Mouse (Mus musculus) heart, adult 11 months (tissue): ENCODE results near the gene Gm21586.
"Not testable (repeated sequence)": the region's sequence is repeated elsewhere in the genome, so short reads cannot be mapped to it uniquely, and the experiment has no call there.

Experiments used
- DNase-seq: peaks from one replicate; pipeline ENCODE4 v3.0.0; 2022

The Gm21586 gene

GRCm38 (mm10) chr4:42439078-42439477 is at the start of gene Gm21586:
Gene Gm21586 (plus strand): TSS chr4:42439378.
- DNase-seq = not testable (repeated sequence)

DNA sequence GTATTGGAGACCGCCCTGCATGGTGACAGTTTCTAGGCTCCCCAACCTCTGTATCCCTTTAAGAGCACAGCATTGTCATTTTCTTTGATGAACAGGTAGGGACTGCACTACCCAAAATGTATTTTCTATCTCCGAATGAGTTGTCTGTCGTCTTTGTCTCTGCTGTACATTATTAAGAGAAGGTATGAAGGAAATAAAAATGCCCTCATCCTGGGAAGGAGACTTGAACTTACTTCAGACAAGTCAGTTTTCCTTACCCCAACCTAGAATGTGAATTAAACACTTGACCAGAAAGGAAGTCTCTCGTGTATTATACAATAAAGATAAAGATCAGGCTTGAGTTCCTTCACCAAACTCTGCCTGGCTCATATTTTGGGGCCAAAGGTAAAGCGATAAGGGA is 27.3 kb downstream of the Gm21586 start, which contains the start of gene Gm2163:
TSS of gene Gm2163 (plus strand) at position 301 of the 400 bp plus-strand sequence.
- DNase-seq = not testable (repeated sequence)
